Mouse (Mus musculus) lung, embryonic 15.5 days (tissue): ENCODE measurements around the gene Pdcd1lg2. TPM values are rescaled to one million over a fixed set of nuclear protein-coding genes. Genes with fewer than 3 reads are reported as not detected.

Experiments
- ATAC-seq: fragments of 200-750 bp; cut with Nextera tagmentation; 2 replicates; pipeline ENCODE4 v1.8.0; 2017; ENCODE audit warnings: moderate number of reproducible peaks, borderline replicate concordance; ENCODE audit not compliant: low FRiP score, low TSS enrichment; ENCODE audit errors: extremely low read depth
- H3K27ac ChIP-seq: fragments of 300-500 bp; sonication (generic); 2 replicates; pipeline ENCODE4 v1.5.1; 2015; ENCODE audit warnings: moderate library complexity, mild to moderate bottlenecking, inconsistent platforms
- H3K27me3 ChIP-seq: fragments of 300-500 bp; sonication (generic); 2 replicates; pipeline ENCODE4 v1.6.1; 2015; ENCODE audit warnings: inconsistent platforms
- H3K36me3 ChIP-seq: fragments of 300-500 bp; sonication (generic); 2 replicates; pipeline ENCODE4 v1.6.1; 2015; ENCODE audit warnings: inconsistent platforms
- H3K4me1 ChIP-seq: fragments of 300-500 bp; sonication (generic); 2 replicates; pipeline ENCODE4 v1.6.1; 2015; ENCODE audit warnings: inconsistent platforms
- H3K4me2 ChIP-seq: fragments of 300-500 bp; sonication (generic); 2 replicates; pipeline ENCODE4 v1.6.1; 2015; ENCODE audit warnings: inconsistent platforms, mild to moderate bottlenecking, moderate library complexity
- H3K4me3 ChIP-seq: fragments of 300-500 bp; sonication (generic); 2 replicates; pipeline ENCODE4 v1.5.1; 2015; ENCODE audit warnings: mild to moderate bottlenecking, inconsistent platforms
- H3K9ac ChIP-seq: fragments of 300-500 bp; sonication (generic); 2 replicates; pipeline ENCODE4 v1.6.1; 2015; ENCODE audit warnings: inconsistent platforms
- H3K9me3 ChIP-seq: fragments of 300-500 bp; sonication (generic); 2 replicates; pipeline ENCODE4 v1.6.1; 2016; ENCODE audit warnings: inconsistent platforms
- WGBS: fragments of 180-500 bp; shearing (Covaris S2); methylation state at CpG from one replicate; pipeline ENCODE4 v1.1.7; 2015; 5-methylcytosine and 5-hydroxymethylcytosine counted together
- polyA plus RNA-seq: library from polyadenylated mRNA; unstranded; fragments of >200 nt; fragmentation: Nextera tagmentation; extraction: Ambion mirVana; gene quantifications from 2 replicates; pipeline ENCODE4 v1.2.1, GENCODE M21; 2015

Gene Pdcd1lg2
- polyA plus RNA-seq, 1 experiment from 2014 or later = 0.09 TPM

DNA sequence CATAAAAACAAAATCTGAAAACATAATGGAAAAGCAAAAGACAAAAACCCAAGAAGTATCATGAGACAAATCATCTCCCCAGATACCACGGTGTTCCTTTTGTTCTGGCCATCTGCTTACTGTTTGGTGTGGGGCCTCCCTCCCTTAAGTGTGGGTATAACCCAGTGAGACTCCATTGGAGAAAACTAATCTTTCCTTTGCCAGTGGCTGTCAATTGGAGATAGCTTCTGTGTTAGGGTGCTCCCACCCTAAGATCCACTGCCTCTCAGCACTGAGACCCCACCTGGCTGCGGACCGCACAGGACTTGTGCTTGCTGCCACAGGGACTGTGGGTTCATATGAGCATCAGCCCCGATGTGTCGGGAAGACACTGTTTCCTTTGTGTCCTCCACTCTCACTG lies 71.4 kb downstream of the Pdcd1lg2 start:
- no peaks in the 10 kb centered on the region for H3K27me3 ChIP-seq
- 81% methylated on average over 5 of the region's 5 CpGs for WGBS

GRCm38 (mm10) chr19:29482637-29483036 lies 71.9 kb downstream of the Pdcd1lg2 start:
- WGBS = 57% methylated on average over 3 of the region's 3 CpGs
- H3K4me3 ChIP-seq = no peak overlapping the region
- no peak overlapping the region for H3K27ac ChIP-seq
- no peaks in the 10 kb centered on the region for H3K27me3 ChIP-seq
- H3K9ac ChIP-seq = no peak overlapping the region
- no peaks in the 10 kb centered on the region for H3K36me3 ChIP-seq
- H3K9me3 ChIP-seq = no peaks in the 10 kb centered on the region
- no peaks in the 10 kb centered on the region for H3K4me1 ChIP-seq
- ATAC-seq = no peak
- H3K4me2 ChIP-seq = no peak overlapping the region

More for the DNA sequence above, 71.4 kb downstream of the Pdcd1lg2 start:
- no peak overlapping the region for H3K4me2 ChIP-seq
- H3K4me1 ChIP-seq = no peaks in the 10 kb centered on the region
- no peak for ATAC-seq
- H3K4me3 ChIP-seq = no peak overlapping the region
- no peaks in the 10 kb centered on the region for H3K36me3 ChIP-seq
- H3K9me3 ChIP-seq = no peaks in the 10 kb centered on the region
- H3K9ac ChIP-seq = no peak overlapping the region
- no peak overlapping the region for H3K27ac ChIP-seq

GRCm38 (mm10) chr19:29483386-29483785 lies 72.7 kb downstream of the Pdcd1lg2 start:
- 72% methylated on average over 2 of the region's 2 CpGs for WGBS
- Histone ChIP-seq H3K9me3 (no peaks in the 10 kb centered on the region), H3K27ac (no peak overlapping the region), H3K36me3 (no peaks in the 10 kb centered on the region), H3K27me3 (no peaks in the 10 kb centered on the region), H3K9ac (no peak overlapping the region), H3K4me3 (no peak overlapping the region), H3K4me2 (no peak overlapping the region), H3K4me1 (peaks cover 6% of the 10 kb centered on the region; the same call in 1 of the 2 replicates)
- ATAC-seq = no peak

DNA sequence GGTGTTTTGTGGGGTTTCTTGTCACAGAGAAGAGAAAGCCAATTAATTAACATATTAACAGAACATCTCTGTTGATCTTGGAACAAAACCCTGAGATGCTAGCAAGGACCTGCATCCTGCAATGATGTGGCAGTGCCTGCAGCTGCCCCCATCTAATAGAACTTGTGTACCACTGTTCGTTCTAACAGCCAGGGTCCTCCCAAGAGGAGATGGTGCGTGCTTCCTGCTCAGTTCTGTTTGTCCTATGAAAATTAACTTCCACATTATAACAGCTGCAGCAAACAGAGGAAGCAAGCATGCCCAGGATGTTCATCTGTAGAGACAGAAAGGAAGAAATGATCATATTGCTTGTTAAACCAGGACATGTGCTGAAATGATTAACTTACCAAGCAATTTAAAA lies 73.8 kb downstream of the Pdcd1lg2 start:
- no peaks in the 10 kb centered on the region for H3K27me3 ChIP-seq
- no peak for ATAC-seq
- no peak overlapping the region for H3K4me3 ChIP-seq
- H3K36me3 ChIP-seq = no peaks in the 10 kb centered on the region
- peaks cover 8% of the 10 kb centered on the region; the same call in 1 of the 2 replicates for H3K4me1 ChIP-seq
- no peak overlapping the region for H3K27ac ChIP-seq
- 44% methylated on average over 2 of the region's 2 CpGs for WGBS
- H3K4me2 ChIP-seq = no peak overlapping the region
- H3K9me3 ChIP-seq = no peaks in the 10 kb centered on the region
- H3K9ac ChIP-seq = no peak overlapping the region

- Histone ChIP-seq H3K27me3 (no peaks in the 10 kb centered on the region), H3K4me2 (no peak overlapping the region), H3K9me3 (no peaks in the 10 kb centered on the region), H3K4me1 (peaks cover 8% of the 10 kb centered on the region; the same call in 1 of the 2 replicates), H3K9ac (no peak overlapping the region), H3K4me3 (no peak overlapping the region), H3K36me3 (no peaks in the 10 kb centered on the region), H3K27ac (no peak overlapping the region)
- no peak for ATAC-seq
- 78% methylated on average over 3 of the region's 3 CpGs for WGBS
Observed at GRCm38 (mm10) chr19:29485257-29485948, 74.7 kb downstream of the Pdcd1lg2 start.

DNA sequence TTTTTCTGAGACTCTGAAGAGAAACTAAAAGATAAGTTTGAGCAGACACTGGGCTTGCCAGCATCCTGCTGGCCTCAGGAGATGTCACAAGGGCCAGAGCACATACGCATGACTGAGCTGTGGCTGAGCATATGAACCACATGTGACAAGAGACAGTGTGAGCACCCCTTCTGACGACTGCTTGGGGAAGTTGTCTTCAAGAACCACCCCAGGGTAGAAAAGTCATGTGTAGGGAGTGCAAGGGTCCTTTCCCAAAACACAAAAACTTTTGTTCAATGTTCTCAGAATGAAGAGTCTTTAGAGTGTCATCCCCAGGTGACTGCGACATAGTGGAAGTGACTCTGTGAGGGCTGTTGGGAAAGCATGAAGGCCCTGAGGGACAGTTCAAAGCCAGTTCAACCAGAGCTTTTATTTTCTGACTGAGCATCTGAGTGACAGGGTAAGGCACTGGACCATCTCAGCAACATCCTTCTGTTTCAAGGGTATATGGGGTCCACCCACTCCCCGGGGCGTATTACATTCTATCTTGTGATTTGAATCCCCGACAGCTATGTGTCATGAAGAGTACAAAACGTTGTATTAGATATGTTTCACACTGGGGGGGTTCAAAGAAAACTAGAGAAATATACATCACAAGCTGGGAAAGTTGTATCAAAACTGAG lies 76.0 kb downstream of the Pdcd1lg2 start:
- no peaks in the 10 kb centered on the region for H3K9me3 ChIP-seq
- H3K4me2 ChIP-seq = no peak overlapping the region
- no peak for ATAC-seq
- H3K27ac ChIP-seq = no peak overlapping the region
- no peak overlapping the region for H3K9ac ChIP-seq
- H3K36me3 ChIP-seq = no peaks in the 10 kb centered on the region
- WGBS = 80% methylated on average over 7 of the region's 7 CpGs
- peaks cover 8% of the 10 kb centered on the region; the same call in 1 of the 2 replicates for H3K4me1 ChIP-seq
- H3K27me3 ChIP-seq = no peaks in the 10 kb centered on the region
- no peak overlapping the region for H3K4me3 ChIP-seq

DNA sequence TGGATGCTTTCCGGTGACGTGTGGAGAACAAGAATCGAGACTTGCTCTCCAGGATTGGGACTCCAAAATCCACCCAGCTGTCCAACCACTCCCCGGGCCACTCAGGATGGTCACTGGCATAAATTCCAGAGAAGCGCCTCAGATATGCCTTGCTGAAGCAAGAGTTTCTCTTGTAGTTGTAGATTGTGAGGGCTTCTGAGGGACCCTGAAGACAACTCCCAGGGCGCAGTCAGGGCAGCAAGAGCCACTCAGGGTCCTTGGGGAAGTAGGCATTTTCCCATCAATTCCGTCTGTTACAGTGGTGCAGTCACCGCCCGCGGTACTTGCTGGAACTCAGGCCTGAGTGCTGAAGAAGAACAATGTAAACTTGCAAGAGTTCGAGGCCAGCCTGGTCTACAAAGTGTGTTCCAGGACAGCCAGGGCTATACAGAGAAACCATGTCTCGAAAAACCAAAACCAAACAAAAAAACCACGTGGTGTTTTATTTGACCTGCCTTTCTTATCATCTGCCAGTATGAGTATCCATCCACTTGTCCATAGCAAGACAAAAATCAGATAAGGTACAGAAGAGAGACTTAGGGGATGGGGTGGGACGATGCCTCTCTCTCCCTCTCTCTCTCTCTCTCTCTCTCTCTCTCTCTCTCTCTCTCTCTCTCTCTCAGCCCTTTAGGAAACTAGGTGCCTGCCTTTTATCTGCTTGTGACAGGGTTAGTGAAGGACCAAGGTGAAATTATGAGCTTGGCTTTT lies 76.8 kb downstream of the Pdcd1lg2 start:
- peaks cover 8% of the 10 kb centered on the region; the same call in 1 of the 2 replicates for H3K4me1 ChIP-seq
- H3K9me3 ChIP-seq = no peaks in the 10 kb centered on the region
- no peak for ATAC-seq
- H3K9ac ChIP-seq = no peak overlapping the region
- H3K4me3 ChIP-seq = no peak overlapping the region
- no peak overlapping the region for H3K4me2 ChIP-seq
- no peaks in the 10 kb centered on the region for H3K27me3 ChIP-seq
- 76% methylated on average over 14 of the region's 14 CpGs for whole genome bisulfite sequencing
- no peak overlapping the region for H3K27ac ChIP-seq
- H3K36me3 ChIP-seq = no peaks in the 10 kb centered on the region

- ATAC-seq = no peak
- Histone ChIP-seq H3K9ac (no peak overlapping the region), H3K27me3 (no peaks in the 10 kb centered on the region), H3K4me2 (no peak overlapping the region), H3K9me3 (no peaks in the 10 kb centered on the region), H3K4me3 (no peak overlapping the region), H3K4me1 (peaks cover 8% of the 10 kb centered on the region; the same call in 1 of the 2 replicates), H3K27ac (no peak overlapping the region), H3K36me3 (no peaks in the 10 kb centered on the region)
- 37% methylated on average over 6 of the region's 6 CpGs for WGBS
Observed at GRCm38 (mm10) chr19:29488073-29488390, 77.3 kb downstream of the Pdcd1lg2 start.

GRCm38 (mm10) chr19:29488420-29488819 lies 77.7 kb downstream of the Pdcd1lg2 start:
- H3K4me2 ChIP-seq = no peak overlapping the region
- WGBS = 41% methylated on average over 10 of the region's 10 CpGs
- H3K9me3 ChIP-seq = no peaks in the 10 kb centered on the region

GRCm38 (mm10) chr19:29489785-29490284 lies 79.1 kb downstream of the Pdcd1lg2 start:
- Histone ChIP-seq H3K9me3 (no peaks in the 10 kb centered on the region), H3K4me3 (no peak overlapping the region), H3K27me3 (no peaks in the 10 kb centered on the region), H3K27ac (no peak overlapping the region), H3K4me2 (no peak overlapping the region), H3K4me1 (peaks cover 8% of the 10 kb centered on the region; the same call in 1 of the 2 replicates), H3K9ac (no peak overlapping the region), H3K36me3 (no peaks in the 10 kb centered on the region)
- no peak for ATAC-seq
- WGBS = 75% methylated on average over 3 of the region's 3 CpGs

More at GRCm38 (mm10) chr19:29488420-29488819, 77.7 kb downstream of the Pdcd1lg2 start:
- ATAC-seq = no peak
- Histone ChIP-seq H3K27ac (no peak overlapping the region), H3K9ac (no peak overlapping the region), H3K27me3 (no peaks in the 10 kb centered on the region), H3K4me3 (no peak overlapping the region), H3K4me1 (peaks cover 8% of the 10 kb centered on the region; the same call in 1 of the 2 replicates), H3K36me3 (no peaks in the 10 kb centered on the region)

DNA sequence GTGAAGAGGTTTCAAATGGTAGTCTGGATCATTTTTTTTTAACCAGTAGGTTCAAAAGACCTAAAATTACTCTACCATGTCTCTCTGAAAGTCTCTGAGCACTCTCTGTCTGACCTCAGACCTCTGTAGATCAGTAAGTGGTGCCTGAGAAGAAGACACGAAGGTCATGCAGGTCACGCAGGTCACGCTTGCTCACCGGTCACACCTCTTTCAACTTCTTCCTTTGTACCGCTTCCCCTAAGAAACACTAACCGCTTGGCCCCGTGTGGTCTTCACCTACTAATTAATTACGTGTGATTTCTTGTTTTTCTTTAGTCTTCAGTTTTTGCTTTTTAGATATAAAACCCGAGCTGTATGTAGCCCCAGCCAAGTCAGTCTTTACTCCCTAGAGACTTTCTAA lies 80.7 kb downstream of the Pdcd1lg2 start:
- ATAC-seq = no peak
- Histone ChIP-seq H3K4me2 (no peak overlapping the region), H3K36me3 (no peaks in the 10 kb centered on the region), H3K27me3 (no peaks in the 10 kb centered on the region), H3K4me1 (peaks cover 8% of the 10 kb centered on the region; the same call in 1 of the 2 replicates), H3K4me3 (no peak overlapping the region), H3K9ac (no peak overlapping the region), H3K27ac (no peak overlapping the region), H3K9me3 (no peaks in the 10 kb centered on the region)
- 71% methylated on average over 9 of the region's 9 CpGs for WGBS

DNA sequence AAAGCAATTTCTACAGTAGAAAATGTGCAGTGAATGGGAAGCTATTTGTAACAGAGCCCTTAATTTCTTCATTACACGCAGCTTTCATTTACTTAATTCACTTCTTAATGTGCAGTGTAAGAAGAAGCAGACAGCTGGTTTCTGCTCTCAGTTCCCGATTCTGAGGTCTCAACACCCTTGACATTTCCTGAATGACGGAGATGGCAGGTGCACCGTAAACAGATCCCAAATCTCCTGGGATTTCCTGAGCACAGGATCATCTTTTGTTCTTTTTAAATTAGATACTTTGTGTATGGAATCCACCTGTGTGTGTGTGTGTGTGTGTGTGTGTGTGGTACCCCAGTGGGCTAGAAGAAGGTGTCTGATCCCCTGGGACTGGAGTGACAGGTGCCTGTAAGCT lies 83.7 kb downstream of the Pdcd1lg2 start:
- no peak for ATAC-seq

More for the DNA sequence above, 83.7 kb downstream of the Pdcd1lg2 start:
- Histone ChIP-seq H3K27me3 (no peaks in the 10 kb centered on the region), H3K9me3 (no peaks in the 10 kb centered on the region), H3K9ac (no peak overlapping the region), H3K4me3 (no peak overlapping the region), H3K4me1 (0 out of 2 replicates have a peak, but pooled peaks cover 2% of the 10 kb centered on the region), H3K36me3 (no peaks in the 10 kb centered on the region), H3K4me2 (no peak overlapping the region), H3K27ac (no peak overlapping the region)
- WGBS = 79% methylated on average over 4 of the region's 4 CpGs
